Mouse (Mus musculus) forebrain, embryonic 16.5 days (tissue): ENCODE measurements around the gene Ghrl. TPM values are rescaled to one million over a fixed set of nuclear protein-coding genes. Genes with fewer than 3 reads are reported as not detected.
"Not testable (repeated sequence)": the region's sequence is repeated elsewhere in the genome, so short reads cannot be mapped to it uniquely, and the experiment has no call there.

Experiments used
- ATAC-seq: fragments of 200-750 bp; cut with Nextera tagmentation; 2 replicates; pipeline ENCODE4 v1.8.0; 2017; ENCODE audit warnings: mild to moderate bottlenecking, moderate library complexity
- H3K27ac ChIP-seq: fragments of 300-500 bp; sonication (generic); 2 replicates; pipeline ENCODE4 v1.5.1; 2014; ENCODE audit warnings: low read length, control low read depth
- H3K27me3 ChIP-seq: fragments of 300-500 bp; sonication (generic); replicated peaks from 2 replicates; pipeline ENCODE4 v1.6.1; 2014; ENCODE audit warnings: low read length; ENCODE audit not compliant: control insufficient read depth, insufficient read depth
- H3K36me3 ChIP-seq: fragments of 300-500 bp; sonication (generic); 2 replicates; pipeline ENCODE4 v1.6.1; 2014; ENCODE audit not compliant: control insufficient read depth, insufficient read depth
- H3K4me1 ChIP-seq: fragments of 300-500 bp; sonication (generic); replicated peaks from 2 replicates; pipeline ENCODE4 v1.6.1; 2014; ENCODE audit warnings: low read length; ENCODE audit not compliant: control insufficient read depth, insufficient read depth
- H3K4me2 ChIP-seq: fragments of 300-500 bp; sonication (generic); 2 replicates; pipeline ENCODE4 v1.6.1; 2014; ENCODE audit warnings: mild to moderate bottlenecking, low read length, control low read depth
- H3K4me3 ChIP-seq: fragments of 300-500 bp; sonication (generic); replicated peaks from 2 replicates; pipeline ENCODE4 v1.5.1; 2014; ENCODE audit warnings: mild to moderate bottlenecking, low read length, control low read depth
- H3K9ac ChIP-seq: fragments of 300-500 bp; sonication (generic); replicated peaks from 2 replicates; pipeline ENCODE4 v1.6.1; 2014; ENCODE audit warnings: low read depth, low read length, control low read depth
- H3K9me3 ChIP-seq: fragments of 300-500 bp; sonication (generic); 2 replicates; pipeline ENCODE4 v1.6.1; 2016; ENCODE audit warnings: low read length; ENCODE audit not compliant: control insufficient read depth
- WGBS: fragments of 180-500 bp; shearing (Covaris S2); extraction: QIAGEN DNeasy Blood & Tissue Kit; methylation state at CpG from one replicate; pipeline ENCODE4 v1.1.7; 2014; 5-methylcytosine and 5-hydroxymethylcytosine counted together
- microRNA-seq: library from miRNA; unstranded; fragments of <30 nt; microRNA quantifications from one replicate; pipeline ENCODE4, GENCODE M21; 2017
- polyA plus RNA-seq: library from polyadenylated mRNA; unstranded; fragments of >200 nt; fragmentation: Nextera tagmentation; extraction: Ambion mirVana; gene quantifications from 2 replicates; pipeline ENCODE4 v1.2.1, GENCODE M21; 2015

Ghrl gene
- polyA plus RNA-seq, 1 experiment from 2014 or later, result 0.49 TPM

- H3K36me3 ChIP-seq, result no peaks in the 10 kb centered on the region
- no peak overlapping the region for H3K4me3 ChIP-seq
- H3K4me2 ChIP-seq, result no peak overlapping the region
- no peaks in the 10 kb centered on the region for H3K4me1 ChIP-seq
- no peak overlapping the region for H3K9ac ChIP-seq
- no peak overlapping the region for H3K27ac ChIP-seq
- 92% methylated on average over 9 of the region's 9 CpGs for WGBS
- no peaks in the 10 kb centered on the region for H3K9me3 ChIP-seq
- ATAC-seq, result no peak
- no peaks in the 10 kb centered on the region for H3K27me3 ChIP-seq
Observed at GRCm38 (mm10) chr6:113675991-113676390, 43.7 kb downstream of the Ghrl start.

- no peaks in the 10 kb centered on the region for H3K9me3 ChIP-seq
- no peak overlapping the region for H3K4me2 ChIP-seq
- 80% methylated on average over 4 of the region's 4 CpGs for WGBS
- no peaks in the 10 kb centered on the region for H3K4me1 ChIP-seq
- no peaks in the 10 kb centered on the region for H3K27me3 ChIP-seq
- no peak overlapping the region for H3K9ac ChIP-seq
- H3K27ac ChIP-seq, result no peak overlapping the region
- no peak overlapping the region for H3K4me3 ChIP-seq
- ATAC-seq, result no peak
- no peaks in the 10 kb centered on the region for H3K36me3 ChIP-seq
Observed at GRCm38 (mm10) chr6:113675234-113675633, 44.4 kb downstream of the Ghrl start.

GRCm38 (mm10) chr6:113672989-113673388, 46.7 kb downstream of the Ghrl start:
- Histone ChIP-seq H3K9me3 (no peaks in the 10 kb centered on the region), H3K4me3 (no peak overlapping the region), H3K9ac (no peak overlapping the region), H3K4me2 (no peak overlapping the region), H3K27ac (no peak overlapping the region), H3K36me3 (no peaks in the 10 kb centered on the region), H3K4me1 (no peaks in the 10 kb centered on the region), H3K27me3 (no peaks in the 10 kb centered on the region)
- 83% methylated on average over 6 of the region's 6 CpGs for whole genome bisulfite sequencing
- ATAC-seq, result no peak

GRCm38 (mm10) chr6:113672029-113672428, 47.7 kb downstream of the Ghrl start:
- H3K27ac ChIP-seq, H3K36me3 ChIP-seq, H3K4me2 ChIP-seq, H3K27me3 ChIP-seq, ATAC-seq, H3K9ac ChIP-seq, H3K4me1 ChIP-seq, H3K9me3 ChIP-seq, H3K4me3 ChIP-seq: not testable (repeated sequence)
- WGBS, result 81% methylated on average over 1 of the region's 1 CpGs

GRCm38 (mm10) chr6:113669821-113670220, 49.9 kb downstream of the Ghrl start:
- Histone ChIP-seq H3K27ac (no peak overlapping the region), H3K9ac (no peak overlapping the region)

GRCm38 (mm10) chr6:113668287-113669154, 51.2 kb downstream of the Ghrl start:
- Histone ChIP-seq H3K9me3 (no peaks in the 10 kb centered on the region), H3K4me3 (no peak overlapping the region), H3K27me3 (no peaks in the 10 kb centered on the region), H3K4me2 (no peak overlapping the region), H3K36me3 (no peaks in the 10 kb centered on the region), H3K4me1 (no peaks in the 10 kb centered on the region), H3K27ac (no peak overlapping the region), H3K9ac (no peak overlapping the region)
- WGBS, result 37% methylated on average over 15 of the region's 15 CpGs
- no peak for ATAC-seq

More at GRCm38 (mm10) chr6:113669821-113670220, 49.9 kb downstream of the Ghrl start:
- Histone ChIP-seq H3K4me2 (no peak overlapping the region), H3K9me3 (no peaks in the 10 kb centered on the region), H3K36me3 (no peaks in the 10 kb centered on the region), H3K4me3 (no peak overlapping the region), H3K4me1 (no peaks in the 10 kb centered on the region), H3K27me3 (no peaks in the 10 kb centered on the region)
- no peak for ATAC-seq
- 91% methylated on average over 7 of the region's 7 CpGs for WGBS

- no peaks in the 10 kb centered on the region for H3K9me3 ChIP-seq
- H3K4me3 ChIP-seq, result no peak overlapping the region
- no peaks in the 10 kb centered on the region for H3K4me1 ChIP-seq
- H3K9ac ChIP-seq, result no peak overlapping the region
- no peaks in the 10 kb centered on the region for H3K36me3 ChIP-seq
- 58% methylated on average over 8 of the region's 8 CpGs for whole genome bisulfite sequencing
- H3K27ac ChIP-seq, result no peak overlapping the region
- ATAC-seq, result no peak
- H3K4me2 ChIP-seq, result no peak overlapping the region
- H3K27me3 ChIP-seq, result no peaks in the 10 kb centered on the region
Observed at GRCm38 (mm10) chr6:113667611-113668122, 52.0 kb downstream of the Ghrl start.

Small RNAs within 50 kb of the gene (microRNA-seq; reads per million reads assigned to microRNA genes)
- gene Mir7042, result 0.83 reads per million

Other genes starting within 250 kb of the Ghrl start
- 2.4 and 3.5 TPM in 2 replicates for gene Il17rc, start 248.5 kb downstream of the Ghrl start, polyA plus RNA-seq
- gene Creld1, start 236.6 kb downstream of the Ghrl start, polyA plus RNA-seq, result 62.6 and 73.9 TPM in 2 replicates
- gene Prrt3, start 217.9 kb downstream of the Ghrl start, polyA plus RNA-seq, result 5.2 and 8.5 TPM in 2 replicates
- gene Emc3, start 188.2 kb downstream of the Ghrl start, polyA plus RNA-seq, result 106 and 108 TPM in 2 replicates
- gene Fancd2, start 188.2 kb downstream of the Ghrl start, polyA plus RNA-seq, result 4.3 and 4.7 TPM in 2 replicates
- 0.19 TPM in 1 of 2 replicates, not detected in the other for gene Fancd2os, start 119.2 kb downstream of the Ghrl start, polyA plus RNA-seq
- gene Brk1, start 115.1 kb downstream of the Ghrl start, polyA plus RNA-seq, result 231 and 240 TPM in 2 replicates
- gene Vhl, start 95.9 kb downstream of the Ghrl start, polyA plus RNA-seq, result 78.1 and 82.2 TPM in 2 replicates
- 1.4 and 1.5 TPM in 2 replicates for gene Irak2, start 81.4 kb downstream of the Ghrl start, polyA plus RNA-seq
- 1.1 and 1.6 TPM in 2 replicates for gene Tatdn2, start 22.8 kb downstream of the Ghrl start, polyA plus RNA-seq
- gene Sec13, start 20.9 kb upstream of the Ghrl start, polyA plus RNA-seq, result 231 and 237 TPM in 2 replicates